Mouse (Mus musculus) midbrain, embryonic 11.5 days (tissue): ENCODE measurements around the gene Gm7075. TPM values are rescaled to one million over a fixed set of nuclear protein-coding genes. Genes with fewer than 3 reads are reported as not detected.
"Not testable (repeated sequence)": the region's sequence is repeated elsewhere in the genome, so short reads cannot be mapped to it uniquely, and the experiment has no call there.

ENCODE experiments used
- ATAC-seq: fragments of 200-750 bp; cut with Nextera tagmentation; 2 replicates; pipeline ENCODE4 v1.8.0; 2017; ENCODE audit warnings: moderate TSS enrichment, moderate library complexity; ENCODE audit not compliant: low FRiP score
- DNase-seq: peaks from one replicate; pipeline ENCODE4 v3.0.0; 2015; ENCODE audit warnings: low spot score; ENCODE audit errors: missing footprints
- H3K27ac ChIP-seq: fragments of 300-500 bp; sonication (generic); 2 replicates; pipeline ENCODE4 v1.5.1; 2014; ENCODE audit warnings: low read depth, low read length
- H3K27me3 ChIP-seq: fragments of 300-500 bp; sonication (generic); 2 replicates; pipeline ENCODE4 v1.6.1; 2014; ENCODE audit warnings: mild to moderate bottlenecking, low read length, moderate library complexity, mixed read lengths; ENCODE audit not compliant: control insufficient read depth, insufficient read depth
- H3K36me3 ChIP-seq: fragments of 300-500 bp; sonication (generic); 2 replicates; pipeline ENCODE4 v1.6.1; 2014; ENCODE audit warnings: mild to moderate bottlenecking, low read length, moderate library complexity, mixed read lengths; ENCODE audit not compliant: control insufficient read depth, insufficient read depth
- H3K4me1 ChIP-seq: fragments of 300-500 bp; sonication (generic); 2 replicates; pipeline ENCODE4 v1.6.1; 2014; ENCODE audit warnings: low read length; ENCODE audit not compliant: control insufficient read depth, insufficient read depth
- H3K4me2 ChIP-seq: fragments of 300-500 bp; sonication (generic); 2 replicates; pipeline ENCODE4 v1.6.1; 2014; ENCODE audit warnings: mild to moderate bottlenecking, moderate library complexity
- H3K4me3 ChIP-seq: fragments of 300-500 bp; sonication (generic); 2 replicates; pipeline ENCODE4 v1.5.1; 2014; ENCODE audit warnings: low read depth, low read length
- H3K9ac ChIP-seq: fragments of 300-500 bp; sonication (generic); 2 replicates; pipeline ENCODE4 v1.6.1; 2014; ENCODE audit warnings: low read length
- H3K9me3 ChIP-seq: fragments of 300-500 bp; sonication (generic); 2 replicates; pipeline ENCODE4 v1.6.1; 2016; ENCODE audit warnings: low read length; ENCODE audit not compliant: control insufficient read depth
- whole genome bisulfite sequencing: fragments of 180-500 bp; shearing (Covaris S2); extraction: QIAGEN DNeasy Blood & Tissue Kit; methylation state at CpG from one replicate; pipeline ENCODE4 v1.1.7; 2014; 5-methylcytosine and 5-hydroxymethylcytosine counted together
- polyA plus RNA-seq: library from polyadenylated mRNA; unstranded; fragments of >200 nt; fragmentation: Nextera tagmentation; extraction: Ambion mirVana; gene quantifications from 2 replicates; pipeline ENCODE4 v1.2.1, GENCODE M21; 2014

Gm7075 gene
- not detected in 2 replicates for polyA plus RNA-seq

DNA sequence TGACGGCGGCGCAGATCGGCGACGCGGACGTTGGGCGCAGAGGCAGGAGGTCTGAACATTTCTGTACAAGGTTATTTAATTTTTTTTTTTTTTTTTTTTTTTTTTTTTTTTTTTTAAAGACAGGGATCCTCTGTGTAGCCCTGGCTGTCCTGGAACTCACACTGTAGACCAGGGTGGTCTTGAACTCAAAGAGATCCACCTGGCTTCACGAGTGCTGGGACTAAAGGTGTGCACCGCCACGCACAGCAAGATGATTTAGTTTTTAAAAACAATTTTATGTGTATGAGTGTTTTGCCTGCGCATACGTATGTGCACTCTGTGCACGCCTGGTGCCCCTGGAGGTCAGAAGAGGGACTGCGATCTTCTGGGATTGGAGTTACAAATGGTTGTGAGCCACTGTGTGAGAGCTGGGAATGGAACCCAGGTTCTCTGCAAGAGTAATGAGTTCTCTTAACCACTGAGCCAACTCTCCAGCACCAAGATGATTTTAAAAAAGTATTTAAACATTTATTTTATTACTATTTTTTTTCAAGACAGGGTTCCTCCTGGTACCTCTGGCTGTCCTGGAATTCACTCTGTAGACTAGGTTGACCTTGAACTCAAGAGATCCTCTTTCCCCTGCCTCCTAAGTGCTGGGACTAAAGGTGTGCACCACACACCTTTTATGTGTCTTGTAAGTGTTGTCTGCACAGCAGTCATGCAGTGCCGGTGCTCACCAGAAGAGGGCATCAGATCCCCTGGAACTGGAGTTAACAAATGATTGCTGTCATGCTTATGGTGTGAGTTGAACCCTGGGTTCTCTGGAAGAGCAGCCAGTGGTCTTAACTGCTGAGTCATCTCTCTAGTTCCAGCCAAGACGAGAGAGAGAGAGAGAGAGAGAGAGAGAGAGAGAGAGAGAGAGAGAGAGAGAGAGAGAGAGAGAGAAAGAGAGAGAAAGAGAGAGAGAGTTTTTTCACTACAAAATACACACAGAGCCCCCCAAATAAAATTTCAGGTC lies at the start of gene Gm7075:
Gene Gm7075 (minus strand): TSS at position 51 of the 997 bp plus-strand sequence.
- Histone ChIP-seq H3K27me3 (no peaks in the 10 kb centered on the region), H3K9me3 (no peaks in the 10 kb centered on the region), H3K36me3 (no peaks in the 10 kb centered on the region), H3K4me2 (no peak within 1 kb of the TSS), H3K4me3 (no peak within 1 kb of the TSS), H3K27ac (no peak within 1 kb of the TSS), H3K4me1 (no peaks in the 10 kb centered on the region), H3K9ac (no peak within 1 kb of the TSS)
- peak; percentile 50; the same call in 1 of the 2 replicates for ATAC-seq
- WGBS, result 90% methylated on average over 18 of the region's 18 CpGs
- peak; percentile 87 for DNase-seq

DNA sequence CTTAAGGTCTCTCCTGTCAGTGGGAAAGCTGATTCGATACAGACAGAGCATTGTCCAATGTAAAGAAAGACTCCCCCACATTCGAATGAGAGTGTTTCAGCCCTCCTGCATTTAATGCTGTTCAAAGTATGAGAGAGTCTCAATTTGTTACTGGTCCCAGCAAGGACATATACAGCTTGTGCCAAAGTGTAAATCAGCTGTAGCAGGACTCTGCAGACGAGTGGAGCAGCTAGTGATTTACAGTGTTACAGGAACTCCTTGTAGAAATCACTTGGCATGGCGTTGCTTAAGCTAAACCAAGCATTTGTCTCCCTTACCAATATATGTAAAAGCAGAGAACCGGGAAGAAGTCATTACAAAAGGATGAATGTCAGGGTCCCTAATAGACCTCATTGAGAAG lies 39.3 kb upstream of the Gm7075 start:
- no peak for DNase-seq
- no peaks in the 10 kb centered on the region for H3K27me3 ChIP-seq
- no peak for ATAC-seq
- no peak overlapping the region for H3K4me2 ChIP-seq
- no peak overlapping the region for H3K27ac ChIP-seq
- no peaks in the 10 kb centered on the region for H3K9me3 ChIP-seq
- no peak overlapping the region for H3K4me3 ChIP-seq
- H3K36me3 ChIP-seq, result no peaks in the 10 kb centered on the region
- H3K4me1 ChIP-seq, result peaks cover 3% of the 10 kb centered on the region; the same call in 1 of the 2 replicates
- 66% methylated on average over 5 of the region's 5 CpGs for WGBS
- H3K9ac ChIP-seq, result no peak overlapping the region

DNA sequence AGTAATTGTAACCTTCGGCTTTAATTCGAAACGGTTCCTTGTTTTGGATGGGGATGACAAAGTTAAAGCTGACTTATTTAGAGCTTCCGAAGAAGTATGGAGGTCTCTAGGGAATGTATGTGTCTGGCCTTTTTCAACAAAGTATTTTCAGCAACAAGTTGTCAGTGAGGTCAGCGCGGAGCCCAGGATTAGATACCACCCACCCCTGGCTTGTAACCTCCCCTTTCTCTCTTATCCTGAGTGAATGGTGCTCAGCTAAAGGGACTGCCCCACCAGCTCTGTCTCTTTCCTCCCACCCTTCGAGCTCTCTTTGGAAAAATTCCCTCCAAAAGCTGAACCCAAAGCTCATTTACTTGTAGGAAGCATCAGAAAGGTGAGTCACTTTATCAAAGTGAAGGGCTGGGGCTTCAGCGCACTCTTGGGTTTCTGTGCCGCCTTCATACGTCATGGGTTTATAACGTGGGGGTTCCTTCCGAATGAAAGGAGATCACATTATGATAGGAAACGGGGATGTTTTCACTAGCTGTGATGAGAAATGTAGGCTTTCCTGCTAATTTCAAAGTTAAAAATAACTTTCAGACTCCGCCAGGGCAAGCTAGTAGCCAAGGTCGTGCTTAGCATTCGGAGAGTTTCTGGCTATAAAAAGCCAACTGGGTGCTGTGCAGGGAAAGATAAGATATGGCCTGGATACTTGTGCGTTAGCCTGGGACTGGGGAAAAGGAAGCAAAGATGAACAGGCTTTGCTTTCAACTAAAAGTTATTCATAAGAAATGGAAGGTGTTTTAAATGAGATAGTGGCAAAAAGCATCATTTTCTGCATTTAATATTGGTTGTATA lies 35.9 kb upstream of the Gm7075 start:
- H3K27me3 ChIP-seq, result no peaks in the 10 kb centered on the region
- WGBS, result 85% methylated on average over 17 of the region's 17 CpGs
- H3K4me1 ChIP-seq, result peaks cover 5% of the 10 kb centered on the region; the same call in 1 of the 2 replicates
- ATAC-seq, result no peak
- H3K9me3 ChIP-seq, result no peaks in the 10 kb centered on the region
- DNase-seq, result no peak
- no peaks in the 10 kb centered on the region for H3K36me3 ChIP-seq
- H3K4me3 ChIP-seq, result no peak overlapping the region
- H3K4me2 ChIP-seq, result no peak overlapping the region
- H3K27ac ChIP-seq, result no peak overlapping the region
- no peak overlapping the region for H3K9ac ChIP-seq

DNA sequence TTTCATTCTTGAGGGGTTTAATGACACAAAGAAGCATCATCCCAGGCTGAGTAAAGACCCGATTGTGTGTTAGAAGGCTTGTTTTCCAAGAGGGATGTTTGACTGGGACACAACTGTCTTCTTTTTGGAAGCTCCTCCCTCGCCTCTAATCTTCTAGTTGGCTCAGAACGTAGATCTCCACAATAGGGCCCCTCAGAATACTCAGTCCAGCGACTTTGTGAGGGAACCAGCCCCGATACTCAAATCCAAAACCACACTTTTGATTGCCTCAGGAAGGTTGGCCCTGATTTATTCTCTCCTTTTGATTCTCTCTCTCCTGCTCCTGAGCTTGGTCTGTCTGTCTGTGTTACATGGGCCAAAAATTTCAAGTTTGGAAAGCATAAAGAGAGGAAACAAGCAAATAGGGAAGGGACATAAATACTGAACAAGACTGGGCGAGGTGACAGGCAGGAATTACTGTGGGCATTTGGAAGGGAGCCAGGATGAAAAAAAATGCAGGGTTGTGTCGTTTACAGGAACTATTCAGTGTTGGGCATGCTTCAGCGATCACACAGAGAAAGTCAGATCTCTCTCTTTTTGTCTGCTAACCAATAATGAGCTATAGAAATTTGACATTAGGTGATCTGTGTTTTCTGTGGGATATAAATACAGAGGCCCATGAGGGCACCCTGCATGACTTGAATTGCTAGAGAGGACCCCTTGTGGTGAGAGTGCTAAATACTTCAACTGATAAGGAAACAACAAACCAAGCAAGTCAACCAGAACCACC lies 33.7 kb upstream of the Gm7075 start:
- Histone ChIP-seq H3K4me3 (no peak overlapping the region), H3K27ac (no peak overlapping the region), H3K27me3 (no peaks in the 10 kb centered on the region), H3K36me3 (no peaks in the 10 kb centered on the region), H3K9ac (no peak overlapping the region), H3K4me2 (no peak overlapping the region), H3K9me3 (no peaks in the 10 kb centered on the region), H3K4me1 (peaks cover 5% of the 10 kb centered on the region; the same call in 1 of the 2 replicates)
- DNase-seq (no peak), ATAC-seq (peak; percentile 59; the same call in 1 of the 2 replicates)
- 49% methylated on average over 8 of the region's 8 CpGs for WGBS

DNA sequence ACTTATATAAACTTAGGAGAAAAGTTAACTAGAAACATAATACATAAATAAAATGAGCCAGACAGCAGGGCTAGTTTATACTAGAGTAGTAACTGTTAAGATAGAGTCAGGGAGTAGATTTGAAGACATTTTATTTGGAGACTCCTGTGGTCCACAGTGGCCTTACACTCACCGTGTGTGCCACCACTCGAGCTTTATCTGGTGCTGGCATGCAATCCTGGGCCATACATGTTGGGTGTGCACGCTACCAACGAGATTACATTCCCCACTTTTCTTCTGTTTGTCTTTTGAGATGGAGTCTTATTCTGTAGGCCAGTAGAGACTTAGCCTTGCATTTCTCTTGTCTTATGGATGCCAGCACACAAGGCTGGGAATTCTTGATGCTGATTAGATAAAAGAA lies 32.3 kb upstream of the Gm7075 start:
- H3K36me3 ChIP-seq, result no peaks in the 10 kb centered on the region
- no peaks in the 10 kb centered on the region for H3K27me3 ChIP-seq
- DNase-seq, result no peak
- H3K4me1 ChIP-seq, result peaks cover 5% of the 10 kb centered on the region; the same call in 1 of the 2 replicates
- no peak overlapping the region for H3K9ac ChIP-seq
- 94% methylated on average over 4 of the region's 4 CpGs for WGBS
- ATAC-seq, result no peak
- H3K9me3 ChIP-seq, result no peaks in the 10 kb centered on the region
- no peak overlapping the region for H3K4me3 ChIP-seq
- H3K27ac ChIP-seq, result no peak overlapping the region
- no peak overlapping the region for H3K4me2 ChIP-seq

DNA sequence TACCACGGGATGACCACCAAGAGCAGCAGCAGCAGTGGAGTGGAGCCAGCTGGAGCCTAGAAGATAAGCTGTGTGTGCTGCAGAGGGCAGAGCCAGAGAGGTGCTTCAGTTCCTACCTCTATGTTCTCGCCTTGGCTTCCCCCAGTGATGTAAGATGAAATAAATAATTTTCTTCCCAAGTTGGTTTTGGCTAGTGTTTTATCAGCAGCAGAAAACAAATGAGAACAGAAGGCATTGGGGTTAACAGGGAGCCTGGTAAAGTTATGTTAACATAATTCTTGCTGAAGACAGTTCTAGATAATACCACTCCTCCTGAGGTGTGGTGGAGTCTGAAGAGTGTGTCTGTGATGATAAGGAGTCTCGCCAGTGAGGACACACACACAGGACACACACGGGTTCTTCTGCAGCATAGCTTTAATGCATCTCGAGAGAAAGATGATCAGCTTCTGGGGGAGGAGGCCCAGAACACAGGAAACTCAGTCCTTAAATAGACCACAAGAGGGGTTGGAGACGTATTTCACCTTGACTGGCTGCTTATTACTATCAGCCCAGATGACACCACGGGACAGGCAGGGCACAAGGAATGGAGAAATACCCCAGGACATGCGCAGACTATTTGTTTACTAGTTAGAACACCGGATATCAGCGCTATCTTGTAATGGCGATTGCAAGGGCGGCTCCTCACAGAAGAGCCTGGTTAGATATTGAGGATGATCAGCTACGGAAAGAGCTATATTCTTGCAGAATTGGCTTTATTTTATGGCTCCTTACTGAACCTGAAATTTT lies 23.2 kb upstream of the Gm7075 start:
- H3K4me3 ChIP-seq, ATAC-seq, H3K9me3 ChIP-seq, H3K27ac ChIP-seq, H3K27me3 ChIP-seq, DNase-seq, H3K4me1 ChIP-seq, H3K9ac ChIP-seq, H3K36me3 ChIP-seq, H3K4me2 ChIP-seq: not testable (repeated sequence)
- WGBS, result 85% methylated on average over 13 of the region's 13 CpGs

DNA sequence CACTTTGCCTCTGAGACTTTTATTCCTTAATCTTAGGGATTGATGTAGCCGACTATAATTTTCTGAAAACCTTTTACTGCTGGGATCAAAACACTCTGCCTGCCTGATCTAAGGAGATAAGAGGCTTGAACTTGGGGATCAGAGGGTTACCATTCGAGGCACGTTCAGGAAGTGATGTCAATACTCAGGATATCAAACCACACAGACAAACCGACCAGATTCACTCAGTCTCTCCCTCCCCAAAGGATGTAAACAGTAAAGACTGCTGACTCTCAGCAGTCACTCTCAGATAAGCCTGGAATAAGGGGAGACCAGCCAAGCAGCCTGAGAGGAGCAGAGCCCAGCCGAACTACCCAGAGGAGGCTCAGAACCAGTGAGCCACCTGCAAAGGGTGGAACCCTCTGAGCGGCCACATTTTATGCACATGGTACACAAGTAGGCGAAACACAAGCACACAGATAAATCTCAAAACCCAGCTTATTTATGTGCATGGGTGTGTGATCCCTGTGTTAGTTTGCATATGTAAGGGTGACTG lies 18.2 kb upstream of the Gm7075 start:
- no peaks in the 10 kb centered on the region for H3K9me3 ChIP-seq
- ATAC-seq, result no peak
- H3K4me2 ChIP-seq, result no peak overlapping the region
- no peaks in the 10 kb centered on the region for H3K27me3 ChIP-seq
- no peak overlapping the region for H3K27ac ChIP-seq
- 71% methylated on average over 7 of the region's 7 CpGs for WGBS
- no peak overlapping the region for H3K4me3 ChIP-seq
- no peaks in the 10 kb centered on the region for H3K36me3 ChIP-seq
- no peak overlapping the region for H3K9ac ChIP-seq
- H3K4me1 ChIP-seq, result no peaks in the 10 kb centered on the region
- peak; percentile 17 for DNase-seq

DNA sequence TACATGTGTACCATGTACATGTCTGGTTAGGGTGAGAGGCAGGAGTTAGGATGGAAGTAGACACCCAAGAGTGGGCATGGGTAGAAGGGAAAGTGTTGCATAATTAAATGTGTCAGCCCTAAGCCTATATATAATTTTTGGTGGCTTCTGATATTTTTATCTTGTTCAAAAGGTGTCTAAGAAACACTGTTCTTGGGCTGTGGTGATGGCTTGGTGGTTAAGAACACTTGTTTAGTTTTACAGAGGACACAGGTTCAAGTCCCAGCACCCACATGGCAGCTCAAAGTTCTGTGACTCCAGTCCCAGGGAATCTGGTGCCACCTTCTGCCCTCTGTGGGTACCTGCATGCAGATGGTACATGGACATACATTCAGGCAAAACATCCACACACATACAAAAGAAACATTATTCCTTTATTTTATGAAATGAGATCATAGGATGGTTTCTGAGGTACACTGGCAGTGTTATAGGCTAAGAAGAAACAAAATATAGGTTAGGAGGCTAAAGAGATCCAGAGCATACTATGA lies 17.2 kb upstream of the Gm7075 start:
- Histone ChIP-seq H3K27me3 (no peaks in the 10 kb centered on the region), H3K27ac (no peak overlapping the region), H3K4me3 (no peak overlapping the region), H3K9me3 (no peaks in the 10 kb centered on the region), H3K9ac (no peak overlapping the region), H3K4me1 (no peaks in the 10 kb centered on the region), H3K4me2 (no peak overlapping the region), H3K36me3 (no peaks in the 10 kb centered on the region)
- DNase-seq, result no peak
- ATAC-seq, result no peak
